Mouse (Mus musculus): ENCODE measurements around the gene Shroom1.

DNA sequence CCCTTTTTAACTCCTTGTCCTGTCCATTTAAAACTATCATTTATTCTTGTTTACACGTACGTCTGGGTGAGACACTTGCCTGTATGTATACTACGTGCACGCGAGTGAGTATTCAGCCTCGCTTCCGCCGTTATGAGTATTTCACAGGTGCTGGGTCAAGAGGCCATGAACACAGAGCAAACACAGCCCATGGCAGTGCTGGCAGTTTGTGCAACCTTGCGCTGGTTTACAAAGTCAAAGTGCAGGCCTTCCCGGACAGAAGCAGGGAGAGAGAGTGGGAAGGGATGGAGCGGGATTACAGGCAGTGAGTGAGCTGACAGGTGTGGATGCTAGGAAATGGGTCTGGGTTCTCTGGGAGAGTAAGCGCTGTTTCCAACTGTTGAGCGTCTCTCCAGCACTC is 10.8 kb upstream of the Shroom1 start:
- no peak for TF ChIP-seq CTCF (IDR thresholded peaks at IDR 0.05; ENCODE audit: low read depth, low read length)
- no peak for TF ChIP-seq POLR2A (IDR thresholded peaks at IDR 0.05; ENCODE audit: borderline replicate concordance, low read depth, low read length)
